Mouse (Mus musculus) midbrain, postnatal 0 days (tissue): Measurements from ENCODE around the gene Mfap3l. TPM values are rescaled to one million over a fixed set of nuclear protein-coding genes. Genes with fewer than 3 reads are reported as not detected.

Experiments
- ATAC-seq: fragments of 200-750 bp; cut with Nextera tagmentation; 2 replicates; pipeline ENCODE4 v1.8.0; 2017; ENCODE audit warnings: moderate number of reproducible peaks, mild to moderate bottlenecking, moderate TSS enrichment, moderate library complexity; ENCODE audit not compliant: low FRiP score
- DNase-seq: peaks from one replicate; pipeline ENCODE4 v3.0.0-alpha.2; 2015; ENCODE audit warnings: low spot score
- H3K27ac ChIP-seq: fragments of 300-500 bp; sonication (generic); 2 replicates; pipeline ENCODE4 v1.5.1; 2014; ENCODE audit warnings: low read depth, mild to moderate bottlenecking, low read length, mixed read lengths
- H3K27me3 ChIP-seq: fragments of 300-500 bp; sonication (generic); 2 replicates; pipeline ENCODE4 v1.6.1; 2014; ENCODE audit warnings: low read length, control low read depth, mixed read lengths; ENCODE audit not compliant: insufficient read depth
- H3K36me3 ChIP-seq: fragments of 300-500 bp; sonication (generic); 2 replicates; pipeline ENCODE4 v1.6.1; 2014; ENCODE audit warnings: low read length, control low read depth, mixed read lengths; ENCODE audit not compliant: insufficient read depth
- H3K4me1 ChIP-seq: fragments of 300-500 bp; sonication (generic); 2 replicates; pipeline ENCODE4 v1.6.1; 2014; ENCODE audit warnings: mild to moderate bottlenecking, control low read depth, antibody characterized with exemption, low read length, mixed read lengths; ENCODE audit not compliant: insufficient read depth
- H3K4me2 ChIP-seq: fragments of 300-500 bp; sonication (generic); 2 replicates; pipeline ENCODE4 v1.6.1; 2014; ENCODE audit warnings: low read depth, mild to moderate bottlenecking, low read length, mixed read lengths; ENCODE audit not compliant: poor library complexity, severe bottlenecking
- H3K4me3 ChIP-seq: fragments of 300-500 bp; sonication (generic); 2 replicates; pipeline ENCODE4 v1.5.1; 2014; ENCODE audit warnings: low read depth, mild to moderate bottlenecking, low read length, moderate library complexity
- H3K9ac ChIP-seq: fragments of 300-500 bp; sonication (generic); replicated peaks from 2 replicates; pipeline ENCODE4 v1.6.1; 2014; ENCODE audit warnings: mild to moderate bottlenecking, low read length, moderate library complexity, mixed read lengths; ENCODE audit not compliant: poor library complexity, severe bottlenecking
- H3K9me3 ChIP-seq: fragments of 300-500 bp; sonication (generic); 2 replicates; pipeline ENCODE4 v1.6.1; 2016; ENCODE audit warnings: low read length, control low read depth
- CTCF ChIP-seq: IDR thresholded peaks from 2 replicates; pipeline ENCODE4 v1.5.1; 2016; ENCODE audit warnings: antibody characterized with exemption, mild to moderate bottlenecking
- WGBS: fragments of 180-500 bp; shearing (Covaris S2); extraction: QIAGEN DNeasy Blood & Tissue Kit; methylation state at CpG from one replicate; pipeline ENCODE4 v1.1.7; 2014; 5-methylcytosine and 5-hydroxymethylcytosine counted together
- polyA plus RNA-seq: library from polyadenylated mRNA; unstranded; fragments of >200 nt; fragmentation: Nextera tagmentation; extraction: Ambion mirVana; gene quantifications from 2 replicates; pipeline ENCODE4 v1.2.1, GENCODE M21; 2015
- total RNA-seq: library from RNA; depleted of rRNA; stranded (reverse); fragments of >200 nt; gene quantifications from 2 replicates; pipeline ENCODE4 v1.2.3, GENCODE M21; 2014; rRNA removed

The Mfap3l gene
- total and polyA plus RNA-seq, 2 experiments from 2014 or later, result 3.0 to 16.4 TPM

GRCm38 (mm10) chr8:60718692-60719091 is 86.1 kb downstream of the Mfap3l start:
- Histone ChIP-seq H3K4me2 (no peak overlapping the region), H3K36me3 (no peaks in the 10 kb centered on the region), H3K4me3 (no peak overlapping the region), H3K4me1 (no peaks in the 10 kb centered on the region), H3K9me3 (no peaks in the 10 kb centered on the region), H3K27me3 (no peaks in the 10 kb centered on the region), H3K9ac (no peak overlapping the region), H3K27ac (no peak overlapping the region)
- ATAC-seq (no peak), DNase-seq (peak; percentile 22)
- TF ChIP-seq CTCF, result no peak
- WGBS, result 62% methylated on average over 3 of the region's 3 CpGs

Other genes starting within 250 kb of the Mfap3l start
- gene Gm10283, start 129.6 kb upstream of the Mfap3l start, total RNA-seq, result not detected in 2 replicates
- gene Gm10283, start 129.6 kb upstream of the Mfap3l start, polyA plus RNA-seq, result not detected in 2 replicates
- gene Aadat, start 126.9 kb upstream of the Mfap3l start, total RNA-seq, result 1.9 and 4.3 TPM in 2 replicates
- gene Aadat, start 126.9 kb upstream of the Mfap3l start, polyA plus RNA-seq, result 2.5 and 2.9 TPM in 2 replicates